Mouse (Mus musculus): ENCODE data around the gene 1600015I10Rik. TPM values are rescaled to one million over a fixed set of nuclear protein-coding genes. Genes with fewer than 3 reads are reported as not detected.

The 1600015I10Rik gene
- polyA plus RNA-seq, 2 experiments: not detected

GRCm38 (mm10) chr6:48902511-48903406 lies 26.9 kb upstream of the 1600015I10Rik start:
- DNase-seq (ENCODE audit: low read depth in 3 of 3, low spot score in 3 of 3): no peak
- no peak for ATAC-seq (ENCODE audit: insufficient read depth)
- 70% methylated on average over 17 of the region's 17 CpGs for WGBS (ENCODE audit: insufficient replicate concordance)

GRCm38 (mm10) chr6:48903437-48903836 lies 26.3 kb upstream of the 1600015I10Rik start:
- H3K4me2 ChIP-seq (ENCODE audit: low read depth): no peak overlapping the region
- ATAC-seq (ENCODE audit: insufficient read depth) (no peak), DNase-seq (ENCODE audit: low read depth in 3 of 3, low spot score in 3 of 3) (no peak)

More at GRCm38 (mm10) chr6:48902511-48903406, 26.9 kb upstream of the 1600015I10Rik start:
- no peak overlapping the region for H3K4me3 ChIP-seq (ENCODE audit: insufficient read depth in 1 of 2, low read depth in 2 of 2, low read length in 2 of 2)
- no peaks in the 10 kb centered on the region for H3K27me3 ChIP-seq (ENCODE audit: control insufficient read depth, insufficient read depth, low read length)
- H3K27ac ChIP-seq: no peak overlapping the region
- no peak overlapping the region for H3K9ac ChIP-seq (replicated peaks)
- no peaks in the 10 kb centered on the region for H3K36me3 ChIP-seq (replicated peaks; ENCODE audit: control insufficient read depth, insufficient read depth, low read depth)
- TF ChIP-seq EP300 (IDR thresholded peaks at IDR 0.05; ENCODE audit: low read depth): no peak
- no peak for TF ChIP-seq CTCF (IDR thresholded peaks at IDR 0.05; ENCODE audit: low read depth)
- H3K4me2 ChIP-seq (ENCODE audit: low read depth): no peak overlapping the region
- H3K9me3 ChIP-seq (ENCODE audit: control insufficient read depth, low read length): no peaks in the 10 kb centered on the region
- no peaks in the 10 kb centered on the region for H3K4me1 ChIP-seq (replicated peaks; ENCODE audit: control insufficient read depth in 2 of 2, insufficient read depth in 2 of 2, low read length in 1 of 2)

GRCm38 (mm10) chr6:48905606-48906005 lies 24.1 kb upstream of the 1600015I10Rik start:
- Histone ChIP-seq H3K9ac (replicated peaks) (no peak overlapping the region), H3K9me3 (ENCODE audit: control insufficient read depth, low read length) (no peaks in the 10 kb centered on the region), H3K4me2 (ENCODE audit: low read depth) (no peak overlapping the region), H3K27me3 (ENCODE audit: control insufficient read depth, insufficient read depth, low read length) (no peaks in the 10 kb centered on the region), H3K36me3 (replicated peaks; ENCODE audit: control insufficient read depth, insufficient read depth, low read depth) (no peaks in the 10 kb centered on the region), H3K4me1 (replicated peaks; ENCODE audit: control insufficient read depth in 2 of 2, insufficient read depth in 2 of 2, low read length in 1 of 2) (no peaks in the 10 kb centered on the region), H3K27ac (no peak overlapping the region), H3K4me3 (ENCODE audit: insufficient read depth in 1 of 2, low read depth in 2 of 2, low read length in 2 of 2) (no peak overlapping the region)
- TF ChIP-seq CTCF (IDR thresholded peaks at IDR 0.05; ENCODE audit: low read depth): no peak
- TF ChIP-seq EP300 (IDR thresholded peaks at IDR 0.05; ENCODE audit: low read depth): no peak
- ATAC-seq (ENCODE audit: insufficient read depth) (no peak), DNase-seq (ENCODE audit: low read depth in 3 of 3, low spot score in 3 of 3) (no peak)
- WGBS (ENCODE audit: insufficient replicate concordance): 75% methylated on average over 13 of the region's 13 CpGs

More at GRCm38 (mm10) chr6:48903437-48903836, 26.3 kb upstream of the 1600015I10Rik start:
- Histone ChIP-seq H3K9me3 (ENCODE audit: control insufficient read depth, low read length) (no peaks in the 10 kb centered on the region), H3K36me3 (replicated peaks; ENCODE audit: control insufficient read depth, insufficient read depth, low read depth) (no peaks in the 10 kb centered on the region), H3K4me1 (replicated peaks; ENCODE audit: control insufficient read depth in 2 of 2, insufficient read depth in 2 of 2, low read length in 1 of 2) (no peaks in the 10 kb centered on the region), H3K9ac (replicated peaks) (no peak overlapping the region), H3K4me3 (ENCODE audit: insufficient read depth in 1 of 2, low read depth in 2 of 2, low read length in 2 of 2) (no peak overlapping the region), H3K27me3 (ENCODE audit: control insufficient read depth, insufficient read depth, low read length) (no peaks in the 10 kb centered on the region), H3K27ac (no peak overlapping the region)
- WGBS (ENCODE audit: insufficient replicate concordance): 46% methylated on average over 4 of the region's 4 CpGs
- TF ChIP-seq EP300 (IDR thresholded peaks at IDR 0.05; ENCODE audit: low read depth) (no peak), CTCF (IDR thresholded peaks at IDR 0.05; ENCODE audit: low read depth) (no peak)

GRCm38 (mm10) chr6:48906371-48906770 lies 23.3 kb upstream of the 1600015I10Rik start:
- 77% methylated on average over 14 of the region's 14 CpGs for WGBS (ENCODE audit: insufficient replicate concordance)
- Histone ChIP-seq H3K4me3 (ENCODE audit: insufficient read depth in 1 of 2, low read depth in 2 of 2, low read length in 2 of 2) (no peak overlapping the region), H3K4me1 (replicated peaks; ENCODE audit: control insufficient read depth in 2 of 2, insufficient read depth in 2 of 2, low read length in 1 of 2) (no peaks in the 10 kb centered on the region), H3K36me3 (replicated peaks; ENCODE audit: control insufficient read depth, insufficient read depth, low read depth) (no peaks in the 10 kb centered on the region), H3K27ac (no peak overlapping the region), H3K9me3 (ENCODE audit: control insufficient read depth, low read length) (no peaks in the 10 kb centered on the region), H3K27me3 (ENCODE audit: control insufficient read depth, insufficient read depth, low read length) (no peaks in the 10 kb centered on the region), H3K9ac (replicated peaks) (no peak overlapping the region), H3K4me2 (ENCODE audit: low read depth) (no peak overlapping the region)
- DNase-seq (ENCODE audit: low read depth in 3 of 3, low spot score in 3 of 3): no peak
- ATAC-seq (ENCODE audit: insufficient read depth): no peak
- TF ChIP-seq CTCF (IDR thresholded peaks at IDR 0.05; ENCODE audit: low read depth): no peak
- no peak for TF ChIP-seq EP300 (IDR thresholded peaks at IDR 0.05; ENCODE audit: low read depth)

- Histone ChIP-seq H3K9me3 (ENCODE audit: control insufficient read depth, low read length) (no peaks in the 10 kb centered on the region), H3K9ac (replicated peaks) (no peak overlapping the region), H3K27ac (no peak overlapping the region), H3K4me2 (ENCODE audit: low read depth) (no peak overlapping the region), H3K4me3 (ENCODE audit: insufficient read depth in 1 of 2, low read depth in 2 of 2, low read length in 2 of 2) (no peak overlapping the region), H3K4me1 (replicated peaks; ENCODE audit: control insufficient read depth in 2 of 2, insufficient read depth in 2 of 2, low read length in 1 of 2) (no peaks in the 10 kb centered on the region), H3K36me3 (replicated peaks; ENCODE audit: control insufficient read depth, insufficient read depth, low read depth) (no peaks in the 10 kb centered on the region), H3K27me3 (ENCODE audit: control insufficient read depth, insufficient read depth, low read length) (no peaks in the 10 kb centered on the region)
- DNase-seq (ENCODE audit: low read depth in 3 of 3, low spot score in 3 of 3) (no peak), ATAC-seq (ENCODE audit: insufficient read depth) (no peak)
- WGBS (ENCODE audit: insufficient replicate concordance): 35% methylated on average over 1 of the region's 1 CpGs
- TF ChIP-seq CTCF (IDR thresholded peaks at IDR 0.05; ENCODE audit: low read depth): no peak
- no peak for TF ChIP-seq EP300 (IDR thresholded peaks at IDR 0.05; ENCODE audit: low read depth)
Measured at GRCm38 (mm10) chr6:48909229-48909628, 20.5 kb upstream of the 1600015I10Rik start.
